Mouse (Mus musculus) activated CD4-positive, CD25-positive, alpha-beta regulatory T cell, adult 4 months (primary cell): ENCODE measurements around the gene Hist1h4b. TPM values are rescaled to one million over a fixed set of nuclear protein-coding genes. Genes with fewer than 3 reads are reported as not detected.
A peak's percentile ranks its signal among the peaks of the same experiment; 100 is the strongest.
"Not testable (repeated sequence)": the region's sequence is repeated elsewhere in the genome, so short reads cannot be mapped to it uniquely, and the experiment has no call there.

Experiments used
- ATAC-seq: one replicate; pipeline ENCODE4 v1.8.0; 2017
- polyA plus RNA-seq, 2 experiments: library from polyadenylated mRNA; unstranded; fragments of 100-300 nt; shearing (Covaris generic); gene quantifications; one replicate each; pipeline ENCODE4 v1.2.1; 2017

Hist1h4b gene
- polyA plus RNA-seq, 2 experiments from 2014 or later = 2.8 TPM; not detected in 1

DNA sequence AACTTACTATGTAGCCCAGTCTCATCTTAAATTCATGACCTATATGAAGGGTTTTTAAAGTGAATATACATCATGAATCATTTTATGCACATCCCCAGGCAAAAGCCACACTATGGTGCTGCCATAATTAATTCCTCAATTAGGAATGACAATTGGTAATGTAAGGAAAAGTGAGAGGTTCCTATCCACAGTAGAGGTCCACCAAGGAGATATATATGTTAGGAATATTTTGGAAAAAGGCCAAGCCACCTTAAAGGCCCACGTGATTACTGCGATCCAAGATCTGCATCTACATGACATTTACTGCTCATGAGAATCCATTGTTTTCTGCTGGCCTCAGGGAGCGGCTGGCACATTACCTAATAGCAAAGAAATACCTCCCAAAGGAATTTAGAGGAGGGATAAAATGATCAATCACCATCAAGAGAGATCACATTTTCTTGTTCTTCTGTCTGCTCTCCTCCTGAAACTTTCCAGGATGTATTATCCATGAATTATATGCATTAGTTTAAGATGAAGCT is 2.5 kb downstream of the Hist1h4b start:
- no peak for ATAC-seq

DNA sequence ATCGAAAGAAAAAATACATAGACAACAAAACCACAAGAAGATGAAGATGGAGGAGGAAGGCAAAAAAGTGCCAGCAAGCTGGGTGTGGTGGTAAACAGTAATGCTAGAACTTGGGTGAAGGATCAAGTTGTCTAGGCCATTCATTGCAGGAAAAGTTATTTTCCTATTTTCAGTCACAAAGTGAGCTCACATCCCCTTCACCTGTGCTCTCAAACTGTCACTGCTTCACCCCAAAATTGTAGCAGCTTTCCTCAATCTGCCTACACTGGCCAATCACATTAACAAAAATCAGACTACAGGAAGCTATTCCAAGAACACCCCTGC is 3.1 kb downstream of the Hist1h4b start:
- ATAC-seq = no peak

DNA sequence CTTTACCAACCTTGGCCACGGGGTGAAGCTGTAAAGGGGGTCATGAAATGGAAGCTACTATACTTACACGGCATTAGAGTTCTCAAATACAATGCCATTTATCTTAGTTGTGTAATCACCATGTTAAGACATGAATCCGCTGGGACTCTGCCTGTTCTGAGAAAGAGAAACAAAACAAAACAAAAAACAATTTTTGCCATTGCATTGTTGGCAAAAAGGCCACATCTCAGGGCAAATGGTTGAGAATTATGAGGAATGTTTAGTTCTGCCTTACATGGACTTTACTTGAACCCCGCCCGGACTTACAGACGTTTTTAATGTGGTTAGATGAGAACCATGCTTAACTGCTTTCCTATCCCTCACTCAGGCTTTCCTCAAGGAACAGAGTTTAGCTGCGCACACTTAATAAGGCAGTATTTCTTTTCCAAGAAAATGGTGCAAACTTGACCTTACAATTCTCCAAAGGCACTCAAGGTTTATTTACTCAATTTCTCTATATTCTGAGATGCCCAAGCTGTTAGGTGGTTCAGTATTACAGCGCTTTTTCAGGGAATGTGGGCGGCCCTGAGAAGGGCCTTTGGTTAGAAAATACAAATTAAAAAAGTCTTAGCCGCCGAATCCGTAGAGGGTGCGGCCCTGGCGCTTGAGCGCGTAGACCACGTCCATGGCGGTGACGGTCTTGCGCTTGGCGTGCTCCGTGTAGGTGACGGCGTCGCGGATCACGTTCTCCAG is 3.6 kb downstream of the Hist1h4b start:
- ATAC-seq = no peak

DNA sequence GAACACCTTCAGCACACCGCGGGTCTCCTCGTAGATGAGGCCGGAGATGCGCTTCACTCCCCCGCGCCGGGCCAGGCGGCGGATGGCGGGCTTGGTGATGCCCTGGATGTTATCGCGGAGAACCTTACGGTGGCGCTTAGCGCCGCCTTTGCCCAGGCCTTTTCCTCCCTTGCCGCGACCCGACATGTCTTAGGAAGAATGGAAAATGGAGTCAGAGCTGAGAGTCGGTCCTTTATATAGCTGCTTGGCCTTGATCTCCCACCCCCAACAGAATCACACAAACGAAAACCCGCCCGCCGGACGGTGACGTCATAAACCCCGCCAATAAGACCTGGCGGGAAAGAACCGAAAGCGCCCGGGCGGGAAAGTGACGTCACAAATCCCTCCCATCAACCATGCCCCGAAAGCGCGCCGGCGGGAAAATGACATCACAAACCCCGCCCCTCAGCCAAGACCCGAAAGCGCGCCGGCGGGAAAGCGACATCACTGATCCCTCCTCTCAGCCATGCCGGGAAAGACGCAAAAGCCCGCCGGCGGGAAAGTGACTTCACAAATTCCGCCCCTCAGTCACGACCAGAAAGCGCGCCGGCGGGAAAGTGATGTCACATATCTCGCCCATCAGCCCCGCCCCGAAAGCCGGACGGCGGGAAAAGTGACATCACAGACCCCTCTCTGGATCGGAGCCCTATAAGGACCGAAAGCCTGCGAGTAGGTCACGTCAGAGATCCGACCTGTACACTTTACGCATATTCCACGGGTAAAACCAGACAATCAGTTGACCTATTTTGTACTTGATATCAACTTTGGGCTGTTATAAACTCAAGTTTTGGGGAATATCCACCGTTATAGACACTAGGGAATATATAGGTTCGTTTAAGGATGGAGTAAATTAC is 4.4 kb downstream of the Hist1h4b start, which contains the start of gene Hist1h4a:
TSS of gene Hist1h4a (minus strand) at position 259 of the 893 bp plus-strand sequence.
- ATAC-seq = peak; percentile 62

DNA sequence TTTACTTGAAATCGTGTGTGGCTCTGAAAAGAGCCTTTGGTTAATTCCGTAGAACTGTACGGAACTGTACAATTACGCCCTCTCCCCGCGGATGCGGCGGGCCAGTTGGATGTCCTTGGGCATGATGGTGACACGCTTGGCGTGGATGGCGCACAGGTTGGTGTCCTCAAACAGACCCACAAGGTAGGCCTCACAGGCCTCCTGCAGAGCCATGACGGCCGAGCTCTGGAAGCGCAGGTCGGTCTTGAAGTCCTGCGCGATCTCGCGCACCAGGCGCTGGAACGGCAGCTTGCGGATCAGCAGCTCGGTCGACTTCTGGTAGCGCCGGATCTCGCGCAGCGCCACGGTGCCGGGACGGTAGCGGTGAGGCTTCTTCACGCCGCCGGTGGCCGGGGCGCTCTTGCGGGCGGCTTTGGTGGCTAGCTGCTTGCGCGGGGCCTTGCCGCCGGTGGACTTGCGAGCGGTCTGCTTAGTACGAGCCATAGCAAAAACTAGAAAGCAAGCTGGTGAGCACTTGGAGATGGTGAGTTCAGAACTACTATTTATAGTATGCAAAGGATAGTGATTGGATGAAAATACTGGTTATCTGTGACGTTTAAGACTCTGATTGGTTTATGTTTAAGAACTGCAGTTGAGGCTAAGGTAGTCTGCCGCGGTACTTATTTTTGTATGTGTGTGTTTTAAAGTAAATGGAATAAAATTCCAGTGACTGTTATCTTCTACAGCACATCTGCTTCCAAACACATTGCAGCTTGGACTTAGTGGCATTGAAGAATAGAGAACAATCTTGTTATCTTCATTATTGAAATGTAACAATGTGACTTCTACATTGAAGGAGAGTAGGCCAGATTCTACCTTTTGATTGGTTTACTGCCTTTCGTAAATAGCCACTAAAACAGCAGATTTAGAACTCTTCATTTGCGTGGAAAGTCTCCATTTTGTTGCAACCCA is 5.3 kb downstream of the Hist1h4b start, which contains the start of gene Hist1h3a:
TSS of gene Hist1h3a (minus strand) at position 516 of the 951 bp plus-strand sequence.
- ATAC-seq = peak; percentile 68

DNA sequence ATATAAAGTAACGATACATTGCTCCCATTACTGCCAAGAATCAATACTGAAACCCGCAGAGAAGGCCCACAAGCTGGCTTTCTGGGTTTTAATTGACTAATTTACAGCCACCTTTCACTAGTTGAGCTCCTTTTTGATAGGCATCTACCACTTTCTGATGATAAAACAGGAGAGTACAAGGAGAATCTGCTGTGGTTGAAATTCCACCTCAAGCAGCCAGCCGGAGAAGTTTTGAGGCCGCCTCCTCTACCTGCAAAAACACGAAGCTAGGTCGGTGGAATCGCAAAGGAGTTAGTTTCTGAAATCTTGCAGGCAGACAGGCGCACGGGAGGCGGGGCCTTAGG is 6.4 kb downstream of the Hist1h4b start:
- ATAC-seq = no peak

DNA sequence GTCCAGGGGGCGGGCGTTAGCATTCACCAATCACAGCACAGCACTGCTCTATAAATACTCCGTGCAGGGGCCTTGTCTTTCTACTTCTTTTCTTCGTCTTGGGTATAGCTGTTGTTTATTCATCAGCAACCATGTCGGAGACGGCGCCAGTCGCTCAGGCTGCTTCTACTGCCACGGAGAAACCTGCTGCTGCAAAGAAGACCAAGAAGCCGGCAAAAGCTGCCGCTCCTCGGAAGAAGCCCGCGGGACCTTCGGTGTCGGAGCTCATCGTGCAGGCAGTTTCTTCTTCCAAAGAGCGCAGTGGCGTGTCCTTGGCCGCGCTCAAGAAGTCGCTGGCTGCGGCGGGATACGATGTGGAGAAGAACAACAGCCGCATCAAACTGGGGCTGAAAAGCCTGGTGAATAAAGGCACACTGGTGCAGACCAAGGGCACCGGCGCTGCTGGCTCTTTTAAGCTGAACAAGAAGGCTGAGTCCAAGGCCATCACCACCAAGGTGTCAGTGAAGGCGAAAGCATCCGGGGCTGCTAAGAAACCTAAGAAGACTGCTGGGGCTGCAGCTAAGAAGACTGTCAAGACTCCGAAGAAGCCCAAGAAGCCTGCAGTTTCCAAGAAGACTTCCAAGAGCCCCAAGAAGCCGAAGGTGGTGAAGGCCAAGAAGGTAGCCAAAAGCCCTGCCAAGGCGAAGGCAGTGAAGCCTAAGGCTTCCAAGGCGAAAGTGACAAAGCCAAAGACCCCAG is 6.9 kb downstream of the Hist1h4b start, which contains the start of gene Hist1h1a:
TSS of gene Hist1h1a (plus strand) at position 81 of the 738 bp plus-strand sequence.
- ATAC-seq = peak; percentile 37

DNA sequence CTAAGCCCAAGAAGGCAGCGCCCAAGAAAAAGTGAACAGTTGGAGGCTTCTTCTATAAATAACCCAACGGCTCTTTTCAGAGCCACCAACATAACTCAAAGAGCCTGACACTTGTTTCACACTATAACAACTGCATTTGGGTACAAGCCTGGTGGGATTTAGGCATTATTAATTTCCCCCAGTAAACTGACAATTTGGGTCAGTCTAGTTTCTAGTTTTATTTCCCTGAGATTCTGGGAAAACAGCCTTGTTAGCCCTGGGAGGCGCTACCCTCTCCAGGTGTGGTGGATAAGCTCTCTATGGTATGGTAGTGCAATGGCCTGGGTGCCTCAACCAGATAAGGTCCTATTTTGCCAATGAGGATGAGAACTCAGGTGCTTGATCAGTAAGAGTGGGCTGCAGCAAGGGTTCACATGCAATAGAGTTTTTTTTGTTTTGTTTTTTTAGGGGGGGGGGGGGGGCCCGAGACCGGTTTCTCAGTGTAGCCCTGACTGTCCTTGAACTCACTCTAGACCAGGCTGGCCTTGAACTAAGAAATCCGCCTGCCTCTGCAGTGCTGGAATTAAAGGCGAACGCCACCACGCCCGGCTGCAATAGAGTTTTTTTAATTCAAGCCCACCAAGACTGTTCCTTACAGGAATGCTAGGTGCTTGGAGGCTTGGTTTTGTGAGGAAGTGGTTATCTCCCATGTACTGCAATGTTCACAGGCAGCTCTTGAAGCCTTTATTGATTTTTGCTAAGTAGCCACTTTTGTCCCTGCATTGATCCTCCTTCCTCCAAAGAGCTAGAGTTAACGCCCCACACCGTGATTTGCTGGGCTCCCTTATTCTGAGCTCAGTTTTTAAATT is 7.7 kb downstream of the Hist1h4b start:
- no peak for ATAC-seq

DNA sequence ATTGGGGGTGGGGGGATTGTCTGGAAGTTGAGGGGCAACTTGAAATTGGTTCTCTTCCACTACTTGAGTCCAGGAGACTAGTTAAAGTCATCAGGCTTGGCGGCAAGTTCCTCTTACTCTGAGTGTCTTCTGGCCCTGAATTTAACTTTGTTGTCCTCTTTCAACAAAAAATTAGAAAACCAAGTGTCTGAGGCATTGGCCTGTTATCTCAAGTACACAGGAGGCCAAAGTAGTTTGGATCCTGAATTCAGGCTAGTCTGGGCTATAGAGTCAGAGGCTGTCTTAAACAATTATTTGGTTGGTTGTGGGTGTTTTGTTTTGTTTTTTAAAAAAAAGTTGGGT is 8.3 kb downstream of the Hist1h4b start:
- ATAC-seq = no peak

DNA sequence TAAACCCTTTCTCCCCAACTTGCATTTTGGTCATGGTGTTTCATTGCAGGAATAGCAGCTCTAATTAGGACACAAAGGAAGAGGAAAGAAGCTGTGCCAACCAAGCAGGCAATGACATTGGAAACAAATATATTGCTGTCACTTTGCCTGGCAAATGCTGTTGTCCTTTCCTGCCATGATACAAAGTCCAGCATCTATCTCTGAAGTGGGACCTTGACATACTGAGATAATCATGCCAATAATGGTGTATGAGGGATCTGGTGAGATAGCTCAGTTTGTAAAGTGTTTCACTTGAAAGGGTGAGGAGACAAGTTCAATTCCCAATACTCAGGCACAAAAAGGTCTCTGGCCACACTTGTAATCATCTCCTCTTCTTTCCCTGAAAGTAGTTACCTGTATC is 10.0 kb downstream of the Hist1h4b start:
- no peak for ATAC-seq

DNA sequence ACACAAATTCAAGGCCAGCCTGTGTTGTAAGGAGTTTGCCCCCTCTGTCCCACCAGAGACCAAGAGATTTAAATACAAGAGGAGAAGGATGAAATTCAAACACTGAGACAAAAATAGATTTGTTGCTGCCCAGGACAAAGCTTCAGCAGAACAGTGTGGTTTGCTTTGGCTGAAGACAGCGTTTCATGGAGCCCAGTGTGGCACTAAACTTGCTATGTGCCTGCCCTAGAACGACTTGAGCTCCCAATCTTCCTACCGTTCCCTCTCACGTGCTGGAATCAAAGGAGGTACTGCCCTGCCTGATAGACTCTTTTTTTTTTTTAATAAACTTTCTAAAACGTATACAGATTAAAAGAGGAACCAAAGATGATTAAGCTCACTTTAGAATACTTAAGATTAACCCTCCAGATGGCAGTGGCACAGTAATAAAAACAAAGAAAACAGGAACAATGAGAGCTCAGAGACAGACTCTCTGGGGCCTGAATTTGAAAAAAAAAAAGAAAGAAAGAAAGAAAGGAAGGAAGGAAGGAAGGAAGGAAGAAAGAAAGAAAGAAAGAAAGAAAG is 12.1 kb downstream of the Hist1h4b start:
- no peak for ATAC-seq

DNA sequence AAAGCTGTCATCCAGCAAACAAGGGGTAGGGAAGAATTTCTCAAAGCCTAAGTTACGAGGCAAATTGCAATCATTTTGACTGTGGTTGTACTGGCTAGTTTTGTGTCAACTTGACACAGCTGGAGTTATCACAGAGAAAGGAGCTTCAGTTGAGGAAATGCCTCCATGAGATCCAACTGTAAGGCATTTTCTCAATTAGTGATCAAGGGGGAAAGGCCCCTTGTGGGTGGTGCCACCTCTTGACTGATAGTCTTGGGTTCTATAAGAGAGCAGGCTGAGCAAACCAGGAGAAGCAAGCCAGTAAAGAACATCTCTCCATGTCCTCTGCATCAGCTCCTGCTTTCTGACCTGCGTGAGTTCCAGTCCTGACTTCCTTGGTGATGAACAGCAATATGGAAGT is 12.8 kb downstream of the Hist1h4b start, which contains the start of gene Trim38:
TSS of gene Trim38 (plus strand) at position 301 of the 400 bp plus-strand sequence.
- ATAC-seq = not testable (repeated sequence)

DNA sequence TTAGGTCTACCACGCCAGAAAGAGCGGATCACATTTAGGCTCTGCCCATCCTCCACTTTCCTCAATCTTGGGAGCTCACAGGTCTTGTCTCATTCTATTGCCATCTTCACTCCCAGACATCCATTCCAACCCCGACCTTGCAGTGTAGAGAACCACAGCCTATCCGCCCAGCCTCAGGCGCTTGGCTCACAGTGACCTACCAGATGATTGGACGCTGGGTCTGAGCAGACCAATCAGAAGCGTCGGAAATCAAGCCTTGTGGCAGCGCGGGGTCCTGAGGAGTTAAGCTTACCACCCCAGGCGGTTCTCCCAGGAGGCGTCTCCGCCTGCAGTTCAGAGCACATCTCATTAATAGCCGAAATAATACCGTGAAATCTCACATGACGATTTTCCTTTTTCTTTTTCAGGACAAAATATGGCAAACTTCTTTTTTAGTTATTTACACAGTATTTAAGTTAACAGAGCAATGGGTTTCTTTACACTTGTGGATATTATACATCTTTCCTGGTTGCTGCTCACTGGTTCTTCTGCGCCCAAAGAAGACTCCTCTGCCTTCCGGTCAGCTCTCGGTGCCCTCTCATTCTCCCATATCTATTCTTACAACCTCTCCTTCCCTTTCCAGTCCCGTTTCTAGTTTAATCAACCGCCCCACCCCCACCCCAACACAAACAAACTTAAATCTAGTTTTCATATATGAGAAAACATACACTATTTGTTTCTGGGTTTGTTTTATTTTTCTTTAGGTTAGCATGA is 15.9 kb downstream of the Hist1h4b start:
- no peak for ATAC-seq

DNA sequence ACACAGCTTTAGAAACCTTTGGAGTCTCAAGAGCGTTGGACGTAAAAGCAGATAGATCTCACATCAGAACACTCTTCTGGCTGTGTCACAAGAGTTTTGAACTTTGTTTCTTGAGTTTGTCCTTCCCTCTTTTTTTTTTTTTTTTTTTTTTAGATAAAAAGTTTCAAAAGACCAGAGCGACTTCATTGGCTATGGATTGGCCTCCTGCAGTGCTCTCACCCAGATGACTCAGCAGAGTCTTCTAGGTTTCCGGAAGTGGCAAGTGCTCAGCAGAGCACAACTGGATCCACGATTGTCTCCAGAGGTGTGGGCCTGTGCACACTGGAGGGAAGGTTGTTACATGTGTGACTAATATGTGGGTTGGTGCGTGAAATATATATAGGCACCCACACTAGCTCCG is 21.5 kb downstream of the Hist1h4b start:
- no peak for ATAC-seq

DNA sequence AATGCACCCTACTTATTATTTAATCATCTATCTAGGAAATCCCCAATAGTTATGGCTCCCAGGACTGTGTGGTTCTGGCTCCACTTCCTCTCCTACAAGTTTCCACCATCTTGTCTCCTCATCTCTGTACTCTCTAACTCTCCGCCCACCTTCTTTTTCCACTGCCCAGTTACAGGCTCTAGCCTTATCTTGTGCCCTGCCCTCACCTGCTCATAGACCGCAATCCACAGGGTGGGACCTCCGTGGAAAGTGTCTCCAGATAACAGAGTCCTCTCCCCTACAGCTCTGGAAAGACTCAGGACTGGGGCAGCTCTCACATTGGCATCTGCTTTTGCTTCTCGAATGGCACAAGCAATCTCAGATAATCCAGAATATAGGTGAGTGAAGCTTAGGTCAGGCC is 22.2 kb downstream of the Hist1h4b start:
- ATAC-seq = no peak

DNA sequence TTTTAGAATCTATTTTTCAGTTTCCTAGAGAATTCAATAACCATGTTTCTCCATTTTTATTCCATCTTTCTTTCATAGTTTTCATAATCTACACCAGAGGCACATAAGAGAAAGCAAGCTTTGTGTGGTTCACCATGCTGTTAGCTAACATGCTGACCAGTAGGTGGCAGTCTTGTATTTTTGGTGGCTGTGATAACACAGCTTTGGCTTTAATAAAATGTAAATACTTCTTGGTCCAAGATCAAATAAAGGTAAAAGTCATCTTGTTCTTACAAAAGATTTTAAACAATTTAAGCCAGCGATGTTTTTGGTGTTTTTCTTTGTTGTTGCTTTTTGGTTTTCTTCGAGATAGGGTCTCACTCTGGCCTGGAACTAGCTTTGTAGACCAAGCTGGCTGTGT is 35.7 kb downstream of the Hist1h4b start:
- ATAC-seq = no peak

DNA sequence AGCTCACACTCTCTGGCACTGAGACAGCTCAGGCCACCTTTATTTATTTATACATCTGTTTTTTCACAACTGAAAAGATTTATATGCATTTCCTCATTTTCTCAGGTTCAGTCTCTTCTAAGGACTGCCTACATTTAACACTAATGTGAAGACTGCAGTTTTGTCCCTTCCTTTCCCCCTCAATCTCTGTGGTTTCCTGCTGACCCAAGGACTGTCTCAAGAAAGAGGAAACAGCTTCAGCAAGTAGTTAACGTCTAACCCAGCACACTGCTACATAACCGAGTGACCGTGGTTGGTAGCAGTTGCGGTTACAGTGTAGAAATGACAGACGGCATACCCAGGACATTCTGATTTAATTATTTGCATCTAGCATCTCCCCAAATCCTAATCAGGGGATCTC is 42.6 kb downstream of the Hist1h4b start:
- no peak for ATAC-seq

DNA sequence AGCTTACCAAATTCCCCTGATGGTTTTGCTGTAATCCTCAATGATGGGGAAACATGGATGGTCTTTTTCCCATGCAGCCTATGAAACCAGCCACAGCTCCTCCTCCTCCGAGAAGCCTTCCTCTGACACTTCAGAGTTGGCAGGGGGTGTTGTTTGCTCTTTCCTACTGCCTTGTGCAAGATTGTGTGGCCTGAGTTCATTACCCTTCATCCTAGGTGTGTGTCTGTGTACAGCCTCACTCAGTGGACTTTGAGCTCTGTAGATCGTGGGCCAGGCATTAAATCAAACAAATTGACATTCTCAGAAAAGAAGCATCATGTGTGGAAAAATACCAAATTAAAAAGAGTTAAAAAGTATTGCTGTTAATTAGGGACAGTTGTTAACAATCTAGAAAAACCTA is 47.7 kb downstream of the Hist1h4b start:
- ATAC-seq = no peak

DNA sequence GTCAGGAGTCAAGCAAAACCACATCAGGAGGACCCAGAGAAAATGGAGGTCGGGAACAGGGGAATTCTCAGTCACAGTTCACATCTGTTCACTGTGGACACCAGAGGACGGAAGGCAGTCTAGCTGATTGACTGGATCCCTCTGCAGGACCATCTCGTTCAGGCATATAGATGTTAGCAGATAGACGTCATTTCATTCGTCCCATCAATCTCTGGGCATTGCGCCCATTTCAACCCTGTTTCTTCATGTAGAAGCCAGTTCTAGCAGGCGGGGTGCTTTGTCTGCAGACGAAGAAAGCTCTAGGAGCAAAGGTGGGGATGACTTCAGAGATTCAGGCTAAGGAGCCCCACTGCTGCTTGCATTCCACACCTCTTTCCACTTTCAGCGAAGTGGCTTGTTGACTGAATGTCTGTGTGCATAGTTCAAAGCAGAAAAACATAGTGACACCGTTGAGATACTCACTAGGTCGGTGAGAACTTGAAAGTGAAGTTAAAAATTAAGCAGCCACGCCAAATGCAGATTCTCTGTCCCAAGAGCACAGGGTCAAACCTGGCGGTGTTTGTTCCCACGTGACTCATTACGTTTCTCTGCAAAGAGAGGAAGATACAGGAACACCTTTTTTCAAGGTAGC is 49.7 kb downstream of the Hist1h4b start, which contains the start of gene Slc17a2:
TSS of gene Slc17a2 (plus strand) at position 572 of the 631 bp plus-strand sequence.
- ATAC-seq = no peak
